Mouse (Mus musculus) cortical plate, adult 2 months (tissue): ENCODE results near the gene Grhpr. TPM values are rescaled to one million over a fixed set of nuclear protein-coding genes. Genes with fewer than 3 reads are reported as not detected.

Experiments used
- H3K27ac ChIP-seq: fragments of 200-500 bp; 2 replicates; pipeline ENCODE4 v1.5.1; 2012; ENCODE audit warnings: low read length, control low read depth, inconsistent platforms; ENCODE audit not compliant: insufficient read depth
- H3K4me1 ChIP-seq: fragments of 200-500 bp; 2 replicates; pipeline ENCODE4 v1.6.1; 2011; ENCODE audit warnings: low read length; ENCODE audit not compliant: control insufficient read depth, insufficient read depth
- H3K4me3 ChIP-seq: fragments of 200-500 bp; 2 replicates; pipeline ENCODE4 v1.5.1; 2011; ENCODE audit warnings: mild to moderate bottlenecking, low read length, control low read depth; ENCODE audit not compliant: insufficient read depth
- CTCF ChIP-seq: fragments of 200-500 bp; IDR thresholded peaks from 2 replicates; pipeline ENCODE4 v1.5.1; 2011; ENCODE audit warnings: mild to moderate bottlenecking, control low read depth, low read length; ENCODE audit not compliant: insufficient read depth; ENCODE audit errors: extremely low read depth
- POLR2A ChIP-seq: fragments of 200-500 bp; IDR thresholded peaks from 2 replicates; pipeline ENCODE4 v1.6.1; 2011; ENCODE audit warnings: mild to moderate bottlenecking, low read length, control low read depth; ENCODE audit not compliant: insufficient read depth; ENCODE audit errors: extremely low read depth
- polyA plus RNA-seq: library from polyadenylated mRNA; depleted of rRNA; stranded (reverse); fragments of >200 nt; gene quantifications from 2 replicates; pipeline ENCODE4 v1.2.3, GENCODE M21; 2012

Gene Grhpr
- polyA plus RNA-seq, 1 experiment, result 48.2 TPM

GRCm38 (mm10) chr4:45013537-45013936, 32.3 kb downstream of the Grhpr start:
- peaks cover 6% of the 10 kb centered on the region for H3K4me1 ChIP-seq
- TF ChIP-seq POLR2A (no peak), CTCF (no peak)
- H3K27ac ChIP-seq, result no peak overlapping the region
- H3K4me3 ChIP-seq, result peak overlapping the region; percentile 51; the same call in 1 of the 2 replicates

DNA sequence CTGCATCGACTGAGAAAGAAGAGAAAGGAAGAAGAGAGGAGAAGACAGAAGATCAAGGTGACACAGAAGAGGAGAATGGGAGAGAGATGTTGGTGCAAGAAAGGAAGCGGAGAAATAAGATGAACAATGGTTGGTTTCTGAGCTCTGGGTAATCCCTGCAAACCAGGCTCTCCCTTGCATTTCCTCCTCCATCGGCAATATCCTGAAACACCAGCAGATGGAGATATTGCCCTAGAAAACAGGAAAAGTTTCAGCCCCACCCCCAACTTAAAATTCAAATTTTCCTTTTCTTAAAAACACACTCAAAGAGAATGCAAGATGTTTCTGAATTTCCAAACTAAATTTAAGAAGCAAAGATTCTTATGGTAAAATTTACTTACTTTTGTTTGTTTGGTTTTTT, 34.4 kb downstream of the Grhpr start:
- H3K4me1 ChIP-seq, result peaks cover 4% of the 10 kb centered on the region
- no peak overlapping the region for H3K4me3 ChIP-seq
- H3K27ac ChIP-seq, result no peak overlapping the region
- TF ChIP-seq CTCF, result peak; percentile 76
- TF ChIP-seq POLR2A, result no peak

GRCm38 (mm10) chr4:45018452-45018980, 37.3 kb downstream of the Grhpr start, which contains the start of gene Polr1e:
Gene Polr1e (plus strand): TSS chr4:45018583.
- H3K4me1 ChIP-seq, result peaks cover 2% of the 10 kb centered on the region; the same call in 1 of the 2 replicates
- TF ChIP-seq CTCF, result no peak
- peak; percentile 60; the same call in 1 of the 2 replicates for TF ChIP-seq POLR2A
- peak within 1 kb of the TSS; percentile 54 for H3K4me3 ChIP-seq
- H3K27ac ChIP-seq, result no peak within 1 kb of the TSS

- Histone ChIP-seq H3K4me1 (peaks cover 2% of the 10 kb centered on the region; the same call in 1 of the 2 replicates), H3K27ac (no peak overlapping the region), H3K4me3 (peak overlapping the region; percentile 54)
- no peak for TF ChIP-seq CTCF
- no peak for TF ChIP-seq POLR2A
These were observed 37.8 kb downstream of the Grhpr start for GRCm38 (mm10) chr4:45019009-45019408.

DNA sequence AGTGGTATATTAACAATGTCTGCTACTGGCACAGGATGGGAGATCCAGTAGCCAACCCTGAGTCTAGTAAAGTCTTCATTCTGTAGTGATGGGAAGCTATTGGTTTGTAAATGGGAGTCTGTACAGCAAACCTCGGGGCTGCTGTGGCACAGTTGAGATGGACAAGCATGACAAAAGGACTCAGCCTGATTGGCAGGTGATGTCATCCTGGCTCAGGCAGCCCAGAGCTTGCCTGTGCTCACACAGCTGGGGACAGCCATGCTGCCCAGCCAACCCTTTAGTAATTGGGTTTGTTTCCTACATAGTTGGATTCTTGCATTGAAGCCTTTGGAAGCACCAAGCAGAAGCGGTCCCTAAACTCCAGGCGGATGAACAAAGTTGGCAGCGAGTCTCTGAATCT, 45.3 kb downstream of the Grhpr start:
- no peak for TF ChIP-seq POLR2A
- TF ChIP-seq CTCF, result no peak
- Histone ChIP-seq H3K4me3 (no peak overlapping the region), H3K27ac (no peak overlapping the region), H3K4me1 (no peaks in the 10 kb centered on the region)

DNA sequence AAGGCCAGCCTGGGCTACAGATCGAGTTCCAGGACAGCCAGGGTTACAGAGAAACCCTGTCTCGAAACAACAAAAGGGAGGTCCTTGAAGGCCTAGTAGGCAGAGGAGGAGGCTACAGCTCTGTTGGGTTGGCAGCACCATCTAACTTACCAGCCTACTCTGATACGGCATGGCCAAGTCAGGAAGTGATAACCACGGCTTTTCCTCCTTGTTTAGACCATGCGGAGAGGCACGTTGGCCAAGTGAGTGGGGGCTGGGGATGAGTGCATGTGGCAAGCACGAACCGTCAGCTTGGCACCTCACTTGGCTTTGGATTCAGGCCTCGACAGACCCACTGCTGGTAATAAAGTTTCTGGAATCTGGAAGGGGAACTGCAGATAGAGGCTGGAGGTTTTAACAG, 51.4 kb downstream of the Grhpr start:
- no peak overlapping the region for H3K4me3 ChIP-seq
- no peak for TF ChIP-seq POLR2A
- TF ChIP-seq CTCF, result no peak
- H3K4me1 ChIP-seq, result no peaks in the 10 kb centered on the region
- no peak overlapping the region for H3K27ac ChIP-seq

DNA sequence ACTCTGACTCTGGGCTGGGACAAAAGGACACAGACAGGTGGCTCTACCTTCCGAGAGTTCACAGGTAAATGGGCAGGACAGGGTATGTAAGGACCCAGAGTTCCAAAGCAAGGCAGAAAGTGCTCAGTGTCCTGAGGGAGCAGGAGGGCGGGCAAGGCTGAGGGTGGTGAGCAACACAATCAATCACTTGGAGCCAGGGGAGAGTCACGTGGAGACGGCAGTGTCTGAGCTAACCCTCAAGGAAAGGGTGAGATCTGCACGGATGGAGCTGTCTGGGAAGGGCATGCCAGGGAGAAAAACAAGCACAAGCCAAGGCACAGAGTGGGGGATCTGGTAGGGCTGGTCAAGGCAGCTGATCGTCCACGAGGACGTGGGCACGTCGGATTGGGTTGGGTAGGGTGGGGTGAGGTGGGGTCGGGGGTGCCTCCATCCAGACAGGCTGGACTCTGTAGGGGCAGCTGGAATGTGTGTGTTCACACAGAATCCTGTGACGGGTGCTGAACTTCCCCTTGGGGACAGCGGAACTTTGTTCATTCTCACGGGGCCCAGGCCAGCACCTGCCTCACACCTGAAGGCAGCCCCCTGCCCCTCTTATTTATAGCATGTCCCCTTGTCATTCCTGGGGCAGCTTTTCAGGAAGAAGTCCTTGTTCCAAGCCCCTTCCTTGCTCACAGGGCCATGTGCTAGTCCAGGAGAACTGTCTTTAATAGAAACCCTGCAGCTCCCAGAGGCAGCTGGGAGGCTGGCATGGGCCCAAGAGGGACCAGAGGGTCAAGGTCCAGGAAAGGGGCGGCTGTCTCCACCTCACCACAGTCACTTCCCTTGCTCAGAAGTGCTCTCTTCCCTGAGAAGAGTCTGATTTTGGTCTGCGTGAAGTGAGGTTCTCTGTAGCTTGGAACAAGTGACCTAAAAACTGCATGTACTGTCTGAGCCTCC, 53.8 kb downstream of the Grhpr start:
- Histone ChIP-seq H3K4me1 (no peaks in the 10 kb centered on the region), H3K27ac (no peak overlapping the region), H3K4me3 (no peak overlapping the region)
- no peak for TF ChIP-seq CTCF
- no peak for TF ChIP-seq POLR2A

- H3K27ac ChIP-seq, result no peak overlapping the region
- H3K4me3 ChIP-seq, result no peak overlapping the region
- TF ChIP-seq POLR2A, result no peak
- TF ChIP-seq CTCF, result no peak
- no peaks in the 10 kb centered on the region for H3K4me1 ChIP-seq
These were observed 54.9 kb downstream of the Grhpr start for GRCm38 (mm10) chr4:45036048-45036447.

DNA sequence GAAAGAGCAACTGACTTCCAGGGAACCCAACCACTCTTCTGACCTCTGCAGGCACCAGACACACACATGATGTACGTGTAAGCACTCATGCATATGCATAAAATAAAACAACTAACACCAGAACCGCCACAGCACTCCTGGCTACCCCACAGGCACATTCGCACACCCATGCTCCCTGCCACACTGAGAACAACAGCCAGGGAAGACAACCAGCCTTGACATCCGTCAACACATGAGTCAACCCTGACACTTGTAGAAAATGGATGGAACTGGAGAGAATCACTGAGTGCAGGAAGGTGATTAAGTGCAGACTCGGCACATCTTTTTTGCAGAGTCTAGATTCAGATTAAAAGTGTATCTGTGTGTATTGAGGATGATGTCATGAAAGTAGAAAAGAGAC, 55.4 kb downstream of the Grhpr start:
- no peak overlapping the region for H3K4me3 ChIP-seq
- TF ChIP-seq POLR2A (no peak), CTCF (no peak)
- H3K4me1 ChIP-seq, result no peaks in the 10 kb centered on the region
- no peak overlapping the region for H3K27ac ChIP-seq
